Mouse (Mus musculus): Measurements from ENCODE around the gene Rtl5. TPM values are rescaled to one million over a fixed set of nuclear protein-coding genes. Genes with fewer than 3 reads are reported as not detected.

Gene Rtl5
- polyA plus RNA-seq, 1 experiment from 2014 or later: 1.7 TPM

DNA sequence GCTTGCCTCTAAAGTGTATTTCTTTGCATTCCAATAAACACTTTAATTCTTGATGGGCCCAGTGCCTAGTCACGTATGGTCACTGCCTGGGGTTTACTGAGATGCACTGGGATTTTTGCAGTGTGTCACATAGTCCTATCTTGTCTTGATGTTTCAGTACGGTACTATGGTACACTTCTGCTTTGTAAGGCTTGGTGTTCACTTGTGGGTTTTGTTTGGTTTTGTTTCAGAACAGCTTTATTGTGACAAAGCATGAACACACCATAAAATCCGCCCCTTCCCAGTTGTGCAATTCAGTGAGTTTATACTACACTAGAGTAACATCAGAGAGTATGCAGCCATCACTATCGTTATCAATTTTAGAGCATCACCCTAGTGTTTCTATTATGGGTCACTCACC lies 17.1 kb downstream of the Rtl5 start:
- H3K27me3 ChIP-seq (replicated peaks; ENCODE audit: insufficient read depth, low read length): no peaks in the 10 kb centered on the region
- no peaks in the 10 kb centered on the region for H3K4me1 ChIP-seq (ENCODE audit: insufficient read depth, low read depth, low read length)
- H3K4me3 ChIP-seq (ENCODE audit: low read depth, low read length): no peak overlapping the region
- WGBS: 82% methylated on average over 4 of the region's 4 CpGs
- H3K27ac ChIP-seq (ENCODE audit: low read length): no peak overlapping the region
- no peaks in the 10 kb centered on the region for H3K36me3 ChIP-seq (ENCODE audit: insufficient read depth, low read length)
- no peak for ATAC-seq
- no peak overlapping the region for H3K9ac ChIP-seq (replicated peaks; ENCODE audit: low read depth)
- no peak overlapping the region for H3K4me2 ChIP-seq (replicated peaks; ENCODE audit: low read depth, low read length)
- no peaks in the 10 kb centered on the region for H3K9me3 ChIP-seq (ENCODE audit: low read length)
- no peak for DNase-seq (ENCODE audit: low spot score)
- TF ChIP-seq EP300 (IDR thresholded peaks at IDR 0.05): no peak
- TF ChIP-seq CTCF (IDR thresholded peaks at IDR 0.05): no peak

DNA sequence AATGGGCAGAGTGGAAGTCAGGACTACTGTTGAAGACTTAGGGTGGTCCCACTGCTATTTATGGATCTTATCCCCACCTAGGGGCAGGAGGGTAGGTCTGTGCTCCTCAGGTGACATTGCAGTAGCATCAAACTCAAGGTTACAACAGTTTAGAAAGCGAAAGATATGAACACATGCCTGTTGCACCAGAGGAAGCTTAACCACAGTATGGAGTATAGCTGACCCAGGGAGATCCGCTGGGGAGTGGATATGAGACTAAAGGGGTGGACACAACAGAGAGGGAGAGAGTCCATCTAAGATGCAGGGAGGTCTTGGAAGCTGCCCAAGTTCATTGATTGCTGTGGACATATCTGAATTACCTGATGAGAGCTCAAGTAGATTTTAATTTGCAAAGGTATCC lies 17.7 kb downstream of the Rtl5 start:
- H3K4me2 ChIP-seq (replicated peaks; ENCODE audit: low read depth, low read length): no peak overlapping the region
- no peak overlapping the region for H3K9ac ChIP-seq (replicated peaks; ENCODE audit: low read depth)
- H3K4me3 ChIP-seq (ENCODE audit: low read depth, low read length): no peak overlapping the region
- H3K36me3 ChIP-seq (ENCODE audit: insufficient read depth, low read length): no peaks in the 10 kb centered on the region
- H3K9me3 ChIP-seq (ENCODE audit: low read length): no peaks in the 10 kb centered on the region
- DNase-seq (ENCODE audit: low spot score) (no peak), ATAC-seq (no peak)
- H3K27ac ChIP-seq (ENCODE audit: low read length): no peak overlapping the region
- 78% methylated on average over 2 of the region's 2 CpGs for WGBS
- H3K4me1 ChIP-seq (ENCODE audit: insufficient read depth, low read depth, low read length): no peaks in the 10 kb centered on the region
- no peaks in the 10 kb centered on the region for H3K27me3 ChIP-seq (replicated peaks; ENCODE audit: insufficient read depth, low read length)
- TF ChIP-seq EP300 (IDR thresholded peaks at IDR 0.05) (no peak), CTCF (IDR thresholded peaks at IDR 0.05) (no peak)

DNA sequence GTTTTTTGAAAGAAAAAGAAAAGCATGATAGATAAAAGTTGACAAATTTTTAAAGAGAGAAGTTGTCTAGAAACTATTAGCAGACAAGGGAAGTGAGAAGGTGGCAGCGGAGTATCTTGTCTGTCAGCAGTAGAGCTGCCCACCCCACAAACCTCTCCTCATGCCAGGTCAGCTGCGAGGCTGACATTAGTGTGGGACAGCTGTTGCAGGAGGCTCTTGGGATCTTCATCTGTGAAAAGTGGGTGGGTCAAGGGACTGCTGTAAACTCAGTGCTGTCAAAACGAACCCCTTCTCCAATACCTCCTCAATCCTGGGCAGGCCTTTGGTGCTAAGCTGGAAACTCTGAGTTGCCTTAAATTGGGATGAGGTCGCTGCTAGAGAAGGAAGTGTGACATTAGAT lies 19.9 kb downstream of the Rtl5 start:
- Histone ChIP-seq H3K9ac (replicated peaks; ENCODE audit: low read depth) (no peak overlapping the region), H3K4me3 (ENCODE audit: low read depth, low read length) (no peak overlapping the region)

DNA sequence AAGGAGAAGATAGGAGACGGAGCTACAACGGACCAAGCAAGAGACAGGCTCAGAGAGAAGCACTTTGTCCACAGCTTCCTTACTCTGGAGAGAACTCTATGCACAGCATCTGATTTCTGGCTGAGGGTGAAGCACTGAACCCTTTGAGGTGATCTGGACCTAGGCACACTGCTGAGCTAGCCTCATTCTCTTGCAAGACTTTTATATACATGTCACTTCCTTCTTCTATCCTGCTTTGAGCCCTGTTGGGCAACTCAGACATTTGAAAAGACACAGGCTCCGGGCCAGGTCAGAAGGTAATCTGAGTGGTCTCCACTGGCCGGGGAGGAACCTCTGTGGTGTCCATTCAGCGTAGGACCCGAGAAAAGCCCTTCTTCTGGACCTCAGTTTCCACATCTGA lies 20.6 kb downstream of the Rtl5 start:
- TF ChIP-seq EP300 (IDR thresholded peaks at IDR 0.05): no peak
- TF ChIP-seq CTCF (IDR thresholded peaks at IDR 0.05): no peak
- ATAC-seq (no peak), DNase-seq (ENCODE audit: low spot score) (no peak)
- Histone ChIP-seq H3K4me1 (ENCODE audit: insufficient read depth, low read depth, low read length) (no peaks in the 10 kb centered on the region), H3K4me3 (ENCODE audit: low read depth, low read length) (no peak overlapping the region), H3K9me3 (ENCODE audit: low read length) (no peaks in the 10 kb centered on the region), H3K9ac (replicated peaks; ENCODE audit: low read depth) (no peak overlapping the region), H3K27ac (ENCODE audit: low read length) (no peak overlapping the region), H3K36me3 (ENCODE audit: insufficient read depth, low read length) (no peaks in the 10 kb centered on the region), H3K4me2 (replicated peaks; ENCODE audit: low read depth, low read length) (no peak overlapping the region), H3K27me3 (replicated peaks; ENCODE audit: insufficient read depth, low read length) (no peaks in the 10 kb centered on the region)
- 79% methylated on average over 6 of the region's 6 CpGs for WGBS

More for the DNA sequence above, 19.9 kb downstream of the Rtl5 start:
- no peak for DNase-seq (ENCODE audit: low spot score)
- Histone ChIP-seq H3K9me3 (ENCODE audit: low read length) (no peaks in the 10 kb centered on the region), H3K27me3 (replicated peaks; ENCODE audit: insufficient read depth, low read length) (no peaks in the 10 kb centered on the region), H3K27ac (ENCODE audit: low read length) (no peak overlapping the region), H3K4me1 (ENCODE audit: insufficient read depth, low read depth, low read length) (no peaks in the 10 kb centered on the region), H3K4me2 (replicated peaks; ENCODE audit: low read depth, low read length) (no peak overlapping the region), H3K36me3 (ENCODE audit: insufficient read depth, low read length) (no peaks in the 10 kb centered on the region)
- no peak for ATAC-seq
- TF ChIP-seq EP300 (IDR thresholded peaks at IDR 0.05): no peak
- no peak for TF ChIP-seq CTCF (IDR thresholded peaks at IDR 0.05)
- 63% methylated on average over 4 of the region's 4 CpGs for WGBS

DNA sequence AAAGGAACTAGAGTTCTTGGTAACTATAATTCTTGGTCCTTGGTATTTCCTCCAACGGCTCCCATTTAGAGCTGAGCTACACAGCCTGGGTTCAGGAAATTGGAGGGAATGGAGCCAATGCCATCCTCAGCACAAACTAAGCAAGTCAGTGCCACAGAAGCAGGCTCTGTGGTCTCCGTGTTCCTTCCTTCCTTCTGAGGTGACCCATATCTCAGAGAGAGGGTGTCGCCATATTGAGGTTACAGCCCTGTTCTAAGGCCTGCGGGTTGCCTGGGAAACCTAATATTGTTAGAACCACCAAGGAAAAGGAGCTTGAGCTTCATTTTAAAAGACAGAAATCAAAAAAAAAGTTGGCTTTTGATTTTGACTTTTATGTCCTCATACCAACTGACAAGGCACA lies 28.7 kb downstream of the Rtl5 start:
- ATAC-seq (no peak), DNase-seq (ENCODE audit: low spot score) (no peak)
- Histone ChIP-seq H3K27me3 (replicated peaks; ENCODE audit: insufficient read depth, low read length) (no peaks in the 10 kb centered on the region), H3K9me3 (ENCODE audit: low read length) (no peaks in the 10 kb centered on the region), H3K4me2 (replicated peaks; ENCODE audit: low read depth, low read length) (no peak overlapping the region), H3K27ac (ENCODE audit: low read length) (no peak overlapping the region), H3K9ac (replicated peaks; ENCODE audit: low read depth) (no peak overlapping the region), H3K4me1 (ENCODE audit: insufficient read depth, low read depth, low read length) (no peaks in the 10 kb centered on the region), H3K36me3 (ENCODE audit: insufficient read depth, low read length) (no peaks in the 10 kb centered on the region), H3K4me3 (ENCODE audit: low read depth, low read length) (no peak overlapping the region)
- 75% methylated on average over 4 of the region's 4 CpGs for WGBS
- TF ChIP-seq EP300 (IDR thresholded peaks at IDR 0.05) (no peak), CTCF (IDR thresholded peaks at IDR 0.05) (no peak)

DNA sequence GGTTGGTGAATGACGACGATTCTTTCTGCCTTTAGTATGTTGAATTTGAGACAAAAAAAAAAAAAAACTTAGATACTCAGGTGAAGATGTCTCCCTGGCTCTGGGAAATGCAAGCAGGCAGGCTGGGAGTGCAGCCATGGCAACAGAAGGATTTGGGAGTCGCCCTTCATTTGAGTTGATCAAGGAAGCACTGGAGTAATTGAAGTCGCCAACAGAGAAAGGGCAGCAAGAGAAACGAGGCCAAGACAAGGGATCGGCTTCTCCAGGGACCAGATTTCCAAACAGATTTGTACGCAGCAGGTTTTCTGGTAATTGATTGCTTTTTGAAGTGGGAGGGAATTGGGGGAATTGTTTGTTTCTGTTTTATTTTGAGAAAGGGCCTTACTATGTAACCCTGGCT lies 29.5 kb downstream of the Rtl5 start:
- no peak overlapping the region for H3K9ac ChIP-seq (replicated peaks; ENCODE audit: low read depth)
- no peaks in the 10 kb centered on the region for H3K27me3 ChIP-seq (replicated peaks; ENCODE audit: insufficient read depth, low read length)
- H3K27ac ChIP-seq (ENCODE audit: low read length): no peak overlapping the region
- TF ChIP-seq EP300 (IDR thresholded peaks at IDR 0.05) (no peak), CTCF (IDR thresholded peaks at IDR 0.05) (no peak)
- no peak for ATAC-seq
- no peaks in the 10 kb centered on the region for H3K36me3 ChIP-seq (ENCODE audit: insufficient read depth, low read length)
- DNase-seq (ENCODE audit: low spot score): no peak
- 70% methylated on average over 7 of the region's 7 CpGs for WGBS
- no peak overlapping the region for H3K4me2 ChIP-seq (replicated peaks; ENCODE audit: low read depth, low read length)
- no peak overlapping the region for H3K4me3 ChIP-seq (ENCODE audit: low read depth, low read length)
- H3K4me1 ChIP-seq (ENCODE audit: insufficient read depth, low read depth, low read length): no peaks in the 10 kb centered on the region
- no peaks in the 10 kb centered on the region for H3K9me3 ChIP-seq (ENCODE audit: low read length)

DNA sequence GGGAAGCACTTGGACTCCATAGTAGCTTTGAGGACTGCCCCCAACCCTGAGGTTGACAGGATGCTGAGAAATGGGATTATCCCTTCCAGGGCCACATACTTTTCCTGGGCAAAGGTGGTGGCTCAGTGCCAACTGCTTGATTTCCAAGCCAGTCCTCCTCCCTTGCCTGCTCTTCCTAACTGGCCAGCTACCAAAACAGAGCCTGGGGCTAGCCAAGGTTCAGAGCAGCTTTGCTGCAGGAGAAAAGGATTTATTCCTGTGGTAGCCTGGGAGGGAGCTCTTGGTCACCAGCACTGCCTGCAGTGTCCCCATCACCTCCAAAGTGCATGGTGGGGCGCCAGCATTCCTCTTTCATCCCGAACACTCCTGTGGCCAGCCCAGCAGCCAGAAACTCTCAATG lies 33.6 kb downstream of the Rtl5 start:
- no peak; the same call in 1 of the 2 replicates for ATAC-seq
- no peak overlapping the region for H3K27ac ChIP-seq (ENCODE audit: low read length)
- H3K9me3 ChIP-seq (ENCODE audit: low read length): no peaks in the 10 kb centered on the region
- no peak overlapping the region for H3K4me2 ChIP-seq (replicated peaks; ENCODE audit: low read depth, low read length)
- 47% methylated on average over 2 of the region's 2 CpGs for WGBS
- no peak overlapping the region for H3K4me3 ChIP-seq (ENCODE audit: low read depth, low read length)
- H3K27me3 ChIP-seq (replicated peaks; ENCODE audit: insufficient read depth, low read length): no peaks in the 10 kb centered on the region
- H3K4me1 ChIP-seq (ENCODE audit: insufficient read depth, low read depth, low read length): no peaks in the 10 kb centered on the region
- no peak overlapping the region for H3K9ac ChIP-seq (replicated peaks; ENCODE audit: low read depth)
- peak; percentile 5 for DNase-seq (ENCODE audit: low spot score)
- TF ChIP-seq CTCF (IDR thresholded peaks at IDR 0.05) (0 out of 2 replicates have a peak, but pooled peaks have one; percentile 8), EP300 (IDR thresholded peaks at IDR 0.05) (no peak)
- no peaks in the 10 kb centered on the region for H3K36me3 ChIP-seq (ENCODE audit: insufficient read depth, low read length)

Measured in lung, postnatal 0 days (tissue).